Mouse (Mus musculus) kidney, postnatal 14 days (tissue): ENCODE measurements around the gene Rabgap1.

Source experiments
- DNase-seq: peaks from one replicate; pipeline ENCODE4 v3.0.0; 2022; ENCODE audit warnings: mixed read lengths

Gene Rabgap1

DNA sequence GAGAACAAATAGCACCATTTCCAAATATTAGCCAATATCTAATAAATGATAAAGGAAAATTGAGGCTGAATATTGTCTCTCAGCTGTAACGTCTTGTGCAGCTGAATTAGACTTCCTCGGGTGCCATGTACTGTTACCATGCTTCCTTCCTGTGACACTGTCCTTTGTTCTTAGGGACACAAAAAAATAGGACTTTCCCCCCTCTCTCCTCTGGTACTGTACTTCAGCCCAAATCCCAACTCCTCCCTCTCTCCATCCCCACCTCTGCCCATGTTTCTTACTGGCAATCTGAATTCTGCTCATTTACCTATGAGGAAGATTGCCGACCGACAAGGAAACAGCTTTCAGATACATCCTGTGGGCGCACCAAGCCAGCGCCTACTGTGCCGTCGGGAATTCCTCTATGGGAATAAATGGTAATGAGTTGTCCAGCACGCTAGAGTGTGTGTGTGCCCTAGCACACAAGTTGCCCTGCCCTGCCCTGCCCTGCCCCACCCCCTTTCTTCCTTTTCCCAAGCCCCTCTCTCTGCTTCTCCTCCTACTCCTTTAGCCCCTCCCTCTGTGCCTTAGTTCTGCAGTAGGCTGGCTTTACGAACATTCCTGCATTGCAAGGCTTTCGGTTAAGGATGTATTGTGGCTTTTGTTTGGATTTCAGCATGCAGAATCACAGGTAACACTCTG, 73.1 kb downstream of the Rabgap1 start, which contains the start of gene Gpr21:
Gene Gpr21, plus strand, starts transcription at position 303 of the 681 bp plus-strand sequence.
- DNase-seq: peak; percentile 6

DNA sequence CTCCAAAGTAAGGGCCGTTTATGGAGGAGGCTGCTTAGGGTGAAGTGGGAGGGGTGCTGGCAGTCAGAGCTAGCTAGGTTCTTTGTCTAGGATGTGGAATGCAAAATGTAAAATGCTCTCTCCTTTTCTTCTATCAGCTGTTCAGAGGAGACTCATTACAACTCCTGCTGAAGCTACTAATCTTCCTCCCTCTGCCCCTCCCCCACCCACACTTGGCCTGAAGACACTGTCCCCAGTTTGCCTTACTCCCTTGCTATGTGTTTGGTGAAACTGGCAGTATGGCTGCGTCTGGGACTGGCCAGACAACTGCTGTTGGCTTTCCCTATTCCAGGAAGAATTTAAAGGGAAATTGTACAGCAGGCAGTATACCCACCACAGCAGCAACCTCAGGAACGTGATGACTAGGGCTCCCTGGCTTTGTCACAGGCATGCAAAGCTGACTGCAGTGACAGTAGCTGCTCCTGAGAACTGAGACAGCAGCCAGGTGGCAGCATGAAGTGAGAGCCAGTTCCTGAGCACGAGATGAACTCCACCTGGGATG, 73.9 kb downstream of the Rabgap1 start:
- no peak for DNase-seq

DNA sequence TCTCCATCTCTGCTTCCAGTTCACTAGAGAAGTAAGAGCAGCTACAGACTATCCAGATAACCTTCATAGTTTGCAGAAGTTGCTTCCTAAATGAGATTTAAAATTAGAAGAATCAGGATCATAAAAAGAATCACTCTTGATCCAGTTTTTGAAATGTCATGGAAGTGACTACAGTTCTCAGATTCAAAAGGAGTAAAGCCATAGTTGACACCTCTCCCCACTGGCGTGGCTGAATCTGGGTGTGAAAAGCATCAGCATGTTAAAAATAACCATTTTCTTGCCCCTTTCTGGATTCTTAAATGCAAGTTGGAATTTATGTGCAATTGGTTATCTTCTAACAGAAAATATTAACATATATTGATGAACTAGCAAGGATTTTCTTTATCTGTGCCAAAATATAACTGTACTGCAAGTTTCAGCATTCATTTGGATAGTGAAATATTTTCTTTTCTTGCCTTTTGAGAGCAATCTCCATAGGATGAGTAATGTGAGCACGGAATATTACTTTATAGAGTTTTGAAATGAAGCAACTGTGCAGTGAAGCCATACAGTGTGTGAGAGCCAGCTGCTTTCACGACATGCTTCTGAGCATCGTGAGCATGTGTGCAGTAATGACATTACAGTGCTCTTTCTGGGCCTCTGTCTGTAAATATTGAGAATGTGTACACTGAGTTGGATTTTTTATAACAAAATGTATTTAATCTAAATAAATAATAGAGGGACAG, 75.6 kb downstream of the Rabgap1 start:
- DNase-seq: no peak

GRCm38 (mm10) chr2:37519286-37519640, 76.2 kb downstream of the Rabgap1 start:
- DNase-seq: no peak

DNA sequence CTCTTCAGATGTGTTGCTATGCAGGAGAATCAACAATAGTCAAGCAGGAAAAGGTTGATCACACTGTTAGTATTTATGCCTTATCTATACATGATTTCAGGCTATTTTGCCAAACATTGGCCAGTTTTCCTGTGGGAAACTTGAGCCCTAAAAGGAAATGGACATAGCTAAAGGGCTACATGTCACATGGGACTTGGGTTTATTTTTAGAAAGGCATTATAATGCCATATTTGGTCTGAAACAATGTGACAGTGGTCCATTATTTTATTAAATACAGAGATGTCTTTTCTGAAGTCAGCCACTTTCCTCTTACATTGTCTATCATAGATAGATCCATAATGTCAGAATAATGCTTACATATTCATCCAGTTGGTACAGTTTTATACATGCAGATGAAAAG, 84.5 kb downstream of the Rabgap1 start:
- DNase-seq: no peak

- DNase-seq: no peak
These were observed 86.3 kb downstream of the Rabgap1 start for GRCm38 (mm10) chr2:37529397-37529796.

DNA sequence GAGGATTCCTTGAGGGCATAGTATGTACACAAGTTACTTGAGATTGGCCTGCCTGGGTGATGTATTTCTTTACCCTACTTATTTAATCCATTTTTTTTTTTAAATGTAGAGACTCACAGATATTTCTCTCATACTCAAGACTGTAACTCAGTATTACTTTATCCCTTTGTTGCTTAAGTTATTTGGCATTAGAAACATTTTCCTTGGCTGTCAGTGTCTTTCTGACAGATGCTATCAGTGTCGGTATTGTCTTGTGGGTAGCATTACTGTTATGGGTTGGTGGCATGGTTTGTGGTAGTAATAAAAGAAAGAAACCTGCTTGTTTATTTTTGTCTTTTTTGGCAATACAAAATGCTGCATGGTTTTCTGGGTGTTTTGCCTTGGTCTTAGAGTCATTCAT, 87.7 kb downstream of the Rabgap1 start:
- DNase-seq: no peak

DNA sequence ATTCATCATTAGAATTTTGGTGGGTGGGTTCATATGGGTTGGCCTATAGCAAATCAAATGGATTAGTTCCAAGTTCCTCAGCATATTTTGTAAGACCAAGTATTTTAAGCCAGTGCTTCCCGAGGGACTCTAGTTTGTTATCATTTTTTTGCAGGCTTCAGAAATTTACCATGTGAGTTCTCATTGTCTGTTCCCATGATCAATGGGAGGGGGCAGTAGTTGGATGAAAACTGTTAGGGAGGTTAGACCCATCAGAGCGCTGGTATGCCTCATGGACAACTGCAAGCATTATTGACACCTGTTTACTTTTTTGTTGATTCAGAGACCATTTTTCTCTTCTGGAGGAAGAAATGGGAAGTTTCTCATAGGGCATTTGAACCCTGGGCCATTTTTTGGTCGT, 88.6 kb downstream of the Rabgap1 start:
- DNase-seq: no peak

DNA sequence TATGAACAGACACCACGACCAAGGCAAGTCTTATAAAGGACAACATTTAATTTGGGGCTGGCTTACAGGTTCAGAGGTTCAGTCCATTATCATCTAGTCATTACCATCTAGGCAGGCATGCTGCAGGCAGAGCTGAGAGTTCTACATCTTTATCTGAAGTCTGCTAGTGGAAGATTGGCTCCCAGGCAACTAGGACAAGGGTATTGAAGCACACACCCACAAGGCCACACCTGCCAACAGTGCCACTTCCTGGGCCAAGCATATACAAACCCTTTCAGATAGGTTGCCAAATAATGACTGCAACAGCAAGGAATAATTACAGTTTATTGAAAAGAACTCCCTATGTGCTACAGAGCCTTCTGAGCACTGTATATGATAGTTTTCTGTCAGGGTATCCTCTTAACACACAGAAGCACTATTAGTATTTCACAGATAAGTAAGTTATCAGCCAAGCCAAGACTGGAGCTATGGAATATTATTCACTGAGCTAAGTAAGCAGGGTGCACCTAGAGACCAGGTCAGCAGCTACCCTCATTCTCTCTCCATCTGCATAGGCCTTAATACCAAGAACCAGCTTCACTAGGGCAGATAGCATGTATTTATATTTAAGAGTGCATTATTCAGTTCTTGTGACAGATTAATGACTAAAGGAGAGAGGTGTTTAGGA, 106.4 kb downstream of the Rabgap1 start:
- no peak for DNase-seq

DNA sequence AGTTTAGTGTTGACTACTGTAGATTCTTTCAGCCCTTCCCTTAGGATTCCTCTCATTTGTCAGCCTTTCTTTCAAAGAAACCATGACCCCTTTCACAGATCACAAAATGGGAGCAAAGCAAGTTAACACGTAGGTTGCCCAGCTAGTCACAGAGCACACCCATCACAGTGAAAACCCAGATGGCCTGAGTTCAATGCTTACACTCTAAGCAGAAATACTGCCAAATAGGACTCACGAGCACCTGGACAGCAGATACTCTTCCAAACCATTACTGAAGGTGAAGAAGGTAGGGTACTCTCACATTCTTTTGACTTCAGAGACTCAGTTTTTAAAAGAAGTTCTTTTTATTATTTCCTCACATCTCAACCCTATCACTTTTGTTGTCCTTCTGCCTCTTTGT, 113.3 kb downstream of the Rabgap1 start:
- no peak for DNase-seq

- DNase-seq: no peak
These were observed 122.5 kb downstream of the Rabgap1 start for GRCm38 (mm10) chr2:37565579-37565978.

DNA sequence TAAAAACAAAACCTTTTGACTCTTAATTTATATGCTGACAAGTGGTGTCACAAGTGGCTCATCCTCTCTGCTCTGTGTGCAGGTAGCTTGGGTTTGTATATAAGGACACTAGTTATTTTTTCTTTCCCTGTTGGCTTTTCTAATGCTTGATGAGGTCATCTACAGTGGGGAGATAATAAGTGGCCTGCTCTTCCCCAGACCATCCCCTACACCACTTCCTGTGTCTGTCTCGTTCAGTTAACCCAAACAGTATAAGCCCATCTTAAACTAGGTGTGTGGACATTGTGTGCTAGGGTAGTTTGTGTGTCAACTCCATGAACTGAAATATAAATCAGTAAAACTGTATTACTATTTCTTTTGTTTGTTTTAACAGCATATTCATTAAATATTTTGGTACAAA, 123.0 kb downstream of the Rabgap1 start:
- DNase-seq: no peak

DNA sequence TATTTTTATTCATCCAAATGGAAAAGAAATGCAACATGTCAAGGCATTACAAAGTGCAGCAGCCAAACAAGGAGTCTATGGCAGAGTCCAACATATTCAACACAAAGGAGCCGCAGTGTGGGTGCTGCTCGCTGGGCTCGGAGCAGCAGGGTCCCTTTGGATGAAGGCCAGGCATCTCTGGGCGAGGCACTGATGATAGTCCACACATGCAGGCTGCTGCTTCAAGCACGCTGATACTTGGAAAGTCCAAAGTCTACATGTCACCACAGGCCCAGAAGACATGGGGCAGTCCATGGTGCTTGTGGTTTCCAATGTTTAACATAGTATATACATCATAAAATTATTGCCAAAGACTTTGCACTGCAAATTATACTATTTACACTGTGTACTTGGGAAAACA, 126.8 kb downstream of the Rabgap1 start:
- DNase-seq: peak; percentile 60

- peak; percentile 72 for DNase-seq
These were observed 127.6 kb downstream of the Rabgap1 start for GRCm38 (mm10) chr2:37570703-37571102.

DNA sequence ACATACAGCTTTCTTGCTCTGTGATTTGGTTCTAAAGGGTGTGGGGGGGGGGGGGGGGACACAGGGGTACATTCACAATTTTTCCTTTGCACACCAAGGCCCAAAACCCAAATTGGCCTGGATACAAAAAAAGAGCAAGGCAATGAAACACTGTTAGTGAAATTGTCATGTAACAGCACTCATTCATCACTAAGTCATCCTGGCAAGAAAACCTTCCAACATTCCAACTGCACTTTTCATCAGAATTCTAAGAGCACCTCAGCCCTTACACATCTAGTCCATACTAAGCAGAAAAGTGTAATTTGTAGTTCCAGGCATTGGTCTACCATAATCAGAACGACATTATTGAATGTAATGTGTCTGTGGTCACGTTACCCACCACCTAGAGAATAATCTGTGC, 129.1 kb downstream of the Rabgap1 start:
- no peak for DNase-seq

DNA sequence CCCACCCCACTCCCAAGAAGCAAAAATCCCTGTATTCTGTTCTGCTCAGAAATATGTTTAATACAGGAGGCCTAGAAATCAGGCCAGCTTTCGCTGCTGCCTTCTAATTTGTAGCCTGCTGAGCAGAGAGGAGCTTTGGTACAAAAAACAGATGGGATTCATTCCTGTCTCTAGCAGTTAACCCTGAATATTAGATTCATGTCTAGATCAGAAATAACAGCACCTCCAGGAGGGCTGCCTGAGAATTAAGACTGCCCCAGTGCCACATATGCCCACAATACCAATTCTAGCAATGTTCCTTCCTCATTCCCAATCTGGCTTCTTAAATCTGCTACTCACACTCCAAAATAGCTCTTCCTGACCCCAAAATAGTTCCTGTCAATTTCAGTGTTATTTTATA, 133.6 kb downstream of the Rabgap1 start:
- DNase-seq: no peak

GRCm38 (mm10) chr2:37578185-37578584, 135.1 kb downstream of the Rabgap1 start:
- no peak for DNase-seq

DNA sequence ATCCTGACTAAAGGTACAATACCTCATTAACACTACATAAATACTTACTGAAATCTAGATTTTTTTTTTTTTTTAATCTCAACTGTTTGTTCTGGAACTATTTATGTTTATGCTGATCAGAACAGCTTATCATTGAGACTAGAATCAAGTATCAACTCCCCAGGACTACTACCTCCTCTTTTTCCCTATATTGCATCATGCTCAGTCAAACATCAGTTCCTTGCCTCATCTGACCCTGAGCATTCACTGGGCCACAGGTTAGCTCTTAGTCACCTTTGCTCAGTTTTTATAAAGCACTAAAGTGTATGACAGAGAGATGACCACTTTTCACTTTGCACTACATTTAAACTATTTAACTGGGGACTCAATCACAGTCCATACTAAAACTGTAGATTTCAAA, 144.8 kb downstream of the Rabgap1 start:
- no peak for DNase-seq
